Mouse (Mus musculus) myocyte (in vitro differentiated cells): ENCODE results near the gene Ero1lb.
"Not testable (repeated sequence)": the region's sequence is repeated elsewhere in the genome, so short reads cannot be mapped to it uniquely, and the experiment has no call there.

Experiments used
- CEBPB ChIP-seq: IDR thresholded peaks from 2 replicates; pipeline ENCODE4 v1.6.1; 2011; ENCODE audit warnings: mild to moderate bottlenecking, moderate library complexity; ENCODE audit not compliant: poor library complexity, insufficient read depth, severe bottlenecking
- E2F4 ChIP-seq: IDR thresholded peaks from one replicate; pipeline ENCODE4 v1.6.1; 2011; ENCODE audit warnings: mild to moderate bottlenecking, control low read depth, moderate library complexity; ENCODE audit not compliant: insufficient read depth
- MYOD1 ChIP-seq, 3 experiments: IDR thresholded peaks; one replicate each; pipeline ENCODE4 v1.6.1; 2011; ENCODE audit warnings: control low read depth in 2 of 3, low read depth in 2 of 3, mild to moderate bottlenecking in 2 of 3, moderate library complexity in 1 of 3; ENCODE audit not compliant: insufficient read length in 2 of 3, control insufficient read depth in 1 of 3
- POLR2A ChIP-seq: IDR thresholded peaks from one replicate; pipeline ENCODE4 v1.6.1; 2011; ENCODE audit warnings: low read depth, mild to moderate bottlenecking, control low read depth, moderate library complexity; ENCODE audit not compliant: insufficient read length
- POLR2AphosphoS2 ChIP-seq: IDR thresholded peaks from one replicate; pipeline ENCODE4 v1.6.1; 2011; ENCODE audit warnings: low read depth, control low read depth; ENCODE audit not compliant: insufficient read length
- USF1 ChIP-seq: IDR thresholded peaks from one replicate; pipeline ENCODE4 v1.6.1; 2011; ENCODE audit warnings: low read depth, mild to moderate bottlenecking, control low read depth, moderate library complexity

- TF ChIP-seq POLR2A; POLR2AphosphoS2; USF1; E2F4; CEBPB; MYOD1 (IDR thresholded peaks at IDR 0.05; ENCODE audit: control insufficient read depth in 1 of 3, insufficient read length in 2 of 3, low read depth in 2 of 3): not testable (repeated sequence)
These were observed 81.0 kb downstream of the Ero1lb start for GRCm38 (mm10) chr13:12646676-12647075.
